Mouse (Mus musculus) liver, embryonic 14.5 days (tissue): ENCODE data around the gene Igf2bp2. TPM values are rescaled to one million over a fixed set of nuclear protein-coding genes. Genes with fewer than 3 reads are reported as not detected.

ENCODE experiments used
- ATAC-seq: fragments of 200-750 bp; cut with Nextera tagmentation; 2 replicates; pipeline ENCODE4 v1.8.0; 2017; ENCODE audit warnings: moderate number of reproducible peaks, mild to moderate bottlenecking, moderate library complexity; ENCODE audit not compliant: insufficient read depth
- DNase-seq, 3 experiments: peaks; one replicate each; pipeline ENCODE4 v3.0.0-alpha.2; 2012 to 2013; ENCODE audit warnings: low read depth in 3 of 3, low spot score in 3 of 3
- H3K27ac ChIP-seq: fragments of 300-500 bp; sonication (generic); 2 replicates; pipeline ENCODE4 v1.5.1; 2014; ENCODE audit warnings: moderate library complexity, mild to moderate bottlenecking, control low read depth, inconsistent platforms
- H3K27me3 ChIP-seq: fragments of 300-500 bp; sonication (generic); 2 replicates; pipeline ENCODE4 v1.6.1; 2014; ENCODE audit warnings: mild to moderate bottlenecking, low read length, moderate library complexity; ENCODE audit not compliant: control insufficient read depth, insufficient read depth
- H3K36me3 ChIP-seq: fragments of 300-500 bp; sonication (generic); replicated peaks from 2 replicates; pipeline ENCODE4 v1.6.1; 2014; ENCODE audit warnings: low read depth; ENCODE audit not compliant: control insufficient read depth, insufficient read depth
- H3K4me1 ChIP-seq, 2 experiments: fragments of 200-500 bp in 1 of 2; fragments of 300-500 bp in 1 of 2; sonication (generic) in 1 of 2; replicated peaks; 2 replicates each; pipeline ENCODE4 v1.6.1; 2012 to 2014; ENCODE audit warnings: antibody characterized with exemption in 1 of 2, inconsistent platforms in 1 of 2, low read length in 1 of 2; ENCODE audit not compliant: control insufficient read depth in 2 of 2, insufficient read depth in 2 of 2
- H3K4me2 ChIP-seq: fragments of 300-500 bp; sonication (generic); 2 replicates; pipeline ENCODE4 v1.6.1; 2014; ENCODE audit warnings: low read depth, mild to moderate bottlenecking, control low read depth, moderate library complexity
- H3K4me3 ChIP-seq, 2 experiments: fragments of 200-500 bp in 1 of 2; fragments of 300-500 bp in 1 of 2; sonication (generic) in 1 of 2; 2 replicates each; pipeline ENCODE4 v1.5.1; 2012 to 2014; ENCODE audit warnings: low read depth in 2 of 2, low read length in 2 of 2, mild to moderate bottlenecking in 2 of 2, control low read depth in 1 of 2, inconsistent platforms in 1 of 2, moderate library complexity in 1 of 2; ENCODE audit not compliant: insufficient read depth in 1 of 2
- H3K9ac ChIP-seq: fragments of 300-500 bp; sonication (generic); replicated peaks from 2 replicates; pipeline ENCODE4 v1.6.1; 2014; ENCODE audit warnings: mild to moderate bottlenecking, control low read depth, moderate library complexity
- H3K9me3 ChIP-seq: fragments of 300-500 bp; sonication (generic); 2 replicates; pipeline ENCODE4 v1.6.1; 2016; ENCODE audit warnings: low read length, mixed read lengths; ENCODE audit not compliant: control insufficient read depth
- CTCF ChIP-seq: IDR thresholded peaks from 2 replicates; pipeline ENCODE4 v1.5.1; 2016; ENCODE audit warnings: antibody characterized with exemption, low read depth, control low read depth
- EP300 ChIP-seq: IDR thresholded peaks from 2 replicates; pipeline ENCODE4 v1.6.1; 2016; ENCODE audit warnings: antibody characterized with exemption, low read depth
- WGBS: fragments of 180-500 bp; shearing (Covaris S2); extraction: QIAGEN DNeasy Blood & Tissue Kit; methylation state at CpG from one replicate; pipeline ENCODE4 v1.1.7; 2014; ENCODE audit not compliant: insufficient replicate concordance; 5-methylcytosine and 5-hydroxymethylcytosine counted together
- polyA plus RNA-seq, 2 experiments: library from polyadenylated mRNA; depleted of rRNA in 1 of 2; stranded (reverse) in 1 of 2; unstranded in 1 of 2; fragments of >200 nt; fragmentation: Nextera tagmentation in 1 of 2; extraction: Ambion mirVana in 1 of 2; gene quantifications; 2 replicates each; pipeline versions ENCODE4 v1.2.1 to v1.2.3; 2012 to 2014

Igf2bp2 gene
- polyA plus RNA-seq, 2 experiments, result 3.7 to 7.3 TPM

DNA sequence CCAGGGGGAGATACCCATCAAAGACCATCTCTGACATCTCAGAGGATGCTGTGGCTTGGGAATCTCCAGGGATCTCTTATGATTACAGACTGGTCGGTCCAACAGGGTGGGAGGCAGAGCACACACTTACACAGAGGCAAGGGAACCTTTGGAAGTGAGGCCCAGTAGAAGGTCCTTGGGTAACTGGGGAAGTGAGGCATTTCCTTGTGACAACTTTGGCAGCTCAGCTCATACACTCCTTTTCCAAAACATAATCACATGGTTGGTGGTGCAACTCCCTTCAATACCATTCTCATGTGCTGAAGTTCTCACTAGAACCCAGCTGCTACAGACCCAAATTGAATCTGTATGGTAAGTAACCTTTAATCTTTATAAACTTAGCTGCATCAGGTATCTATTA, 67.3 kb downstream of the Igf2bp2 start:
- Histone ChIP-seq H3K27me3 (no peaks in the 10 kb centered on the region), H3K4me3 (no peak overlapping the region), H3K36me3 (no peaks in the 10 kb centered on the region), H3K4me1 (peaks cover 0 to 3% of the 10 kb centered on the region in 2 experiments; a peak in 1 of 4 replicates), H3K9ac (no peak overlapping the region), H3K27ac (no peak overlapping the region), H3K4me2 (no peak overlapping the region), H3K9me3 (no peaks in the 10 kb centered on the region)
- DNase-seq, result no peak
- TF ChIP-seq CTCF (no peak), EP300 (no peak)
- WGBS, result 50% methylated on average over 1 of the region's 1 CpGs
- ATAC-seq, result no peak

DNA sequence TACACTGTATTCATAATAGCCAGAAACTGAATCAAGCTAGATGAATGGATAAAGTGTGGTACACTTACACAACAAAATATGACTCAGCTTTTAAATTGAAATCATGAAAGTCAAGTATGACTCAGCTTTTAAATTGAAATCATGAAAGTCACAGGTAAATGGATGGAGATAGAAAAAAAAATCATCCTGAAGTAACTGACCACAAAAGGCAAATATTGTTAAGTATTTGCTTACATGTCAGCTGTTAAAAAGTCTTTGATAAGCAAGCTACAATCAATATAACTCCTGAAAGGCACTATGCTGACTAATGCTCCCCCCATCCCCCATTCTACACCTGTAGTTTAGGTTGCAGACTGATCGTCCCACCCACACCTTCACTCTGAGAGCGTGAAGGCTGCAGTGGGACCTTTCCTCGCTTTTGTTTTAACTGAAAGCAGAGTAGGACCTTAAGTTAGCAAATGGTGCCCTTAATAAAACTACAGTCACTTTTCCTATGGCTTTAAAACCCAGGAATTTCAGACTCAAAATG, 71.8 kb downstream of the Igf2bp2 start:
- DNase-seq (no peak), ATAC-seq (no peak)
- TF ChIP-seq EP300 (no peak), CTCF (no peak)
- no peak overlapping the region for H3K9ac ChIP-seq
- WGBS, result 65% methylated on average over 3 of the region's 3 CpGs
- H3K27me3 ChIP-seq, result no peaks in the 10 kb centered on the region
- H3K9me3 ChIP-seq, result no peaks in the 10 kb centered on the region
- no peak overlapping the region for H3K27ac ChIP-seq
- H3K4me1 ChIP-seq, result peaks cover 0 to 3% of the 10 kb centered on the region in 2 experiments; a peak in 1 of 4 replicates
- H3K4me3 ChIP-seq, result no peak overlapping the region
- H3K4me2 ChIP-seq, result no peak overlapping the region
- H3K36me3 ChIP-seq, result no peaks in the 10 kb centered on the region

DNA sequence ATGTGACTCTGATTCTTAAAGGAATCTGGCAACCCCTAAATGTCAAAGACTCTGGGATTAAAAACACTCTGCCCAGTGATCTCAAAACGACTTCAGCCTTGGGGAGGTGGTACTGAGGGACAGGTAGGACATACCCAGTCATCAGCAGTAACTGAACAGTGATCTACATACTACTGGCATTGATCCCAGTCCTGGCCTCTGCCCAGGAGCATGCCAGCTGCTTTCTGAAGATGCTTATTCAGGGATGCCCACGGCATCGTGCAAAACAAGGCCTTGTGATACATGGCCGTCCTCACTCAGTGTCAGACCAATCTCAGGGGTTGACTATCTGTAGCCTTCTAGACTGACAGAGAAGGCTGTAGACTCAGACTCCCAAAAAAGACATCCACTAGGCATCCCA, 77.7 kb downstream of the Igf2bp2 start:
- WGBS, result 74% methylated on average over 4 of the region's 4 CpGs
- DNase-seq (no peak), ATAC-seq (no peak)
- H3K9me3 ChIP-seq, result no peaks in the 10 kb centered on the region
- no peak overlapping the region for H3K4me2 ChIP-seq
- H3K4me3 ChIP-seq, result no peak overlapping the region
- H3K27me3 ChIP-seq, result no peaks in the 10 kb centered on the region
- TF ChIP-seq EP300, result no peak
- TF ChIP-seq CTCF, result no peak
- H3K9ac ChIP-seq, result no peak overlapping the region
- no peak overlapping the region for H3K27ac ChIP-seq
- H3K36me3 ChIP-seq, result no peaks in the 10 kb centered on the region
- no peaks in the 10 kb centered on the region for H3K4me1 ChIP-seq

DNA sequence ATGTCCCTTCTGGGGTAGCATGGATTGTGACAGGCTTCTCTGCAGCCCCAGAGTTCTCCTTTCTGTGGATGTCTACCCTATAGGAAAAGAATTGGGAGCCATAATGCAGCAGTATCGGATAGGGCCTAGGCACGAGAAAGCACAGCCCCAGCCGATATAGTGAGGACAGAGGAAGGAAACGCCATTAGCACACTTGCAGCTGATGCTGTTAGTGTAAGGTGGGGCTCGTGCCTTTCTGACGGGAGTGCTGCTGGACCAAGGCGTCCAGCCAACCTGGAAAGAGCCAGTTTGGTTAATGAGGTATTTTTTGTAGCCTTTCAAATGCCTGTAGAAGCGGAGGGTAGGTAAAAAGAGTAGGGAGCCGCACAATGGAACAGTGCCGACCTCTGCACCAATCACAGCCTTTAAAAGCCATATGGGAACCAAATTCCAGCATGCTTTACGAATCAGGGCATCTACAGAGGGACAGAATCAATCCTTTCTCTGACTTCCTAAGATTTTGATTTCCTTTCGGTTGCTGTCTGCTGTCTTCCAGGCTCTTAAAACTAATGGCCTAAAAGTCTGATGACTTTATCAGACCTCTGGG, 82.9 kb downstream of the Igf2bp2 start:
- no peaks in the 10 kb centered on the region for H3K4me1 ChIP-seq
- H3K4me3 ChIP-seq, result no peak overlapping the region
- ATAC-seq, result no peak
- 68% methylated on average over 12 of the region's 12 CpGs for WGBS
- H3K27ac ChIP-seq, result no peak overlapping the region
- DNase-seq, result no peak
- no peaks in the 10 kb centered on the region for H3K9me3 ChIP-seq
- no peaks in the 10 kb centered on the region; the same call in 1 of the 2 replicates for H3K36me3 ChIP-seq
- TF ChIP-seq CTCF, result no peak
- no peak for TF ChIP-seq EP300
- H3K4me2 ChIP-seq, result no peak overlapping the region
- H3K27me3 ChIP-seq, result no peaks in the 10 kb centered on the region
- no peak overlapping the region for H3K9ac ChIP-seq

DNA sequence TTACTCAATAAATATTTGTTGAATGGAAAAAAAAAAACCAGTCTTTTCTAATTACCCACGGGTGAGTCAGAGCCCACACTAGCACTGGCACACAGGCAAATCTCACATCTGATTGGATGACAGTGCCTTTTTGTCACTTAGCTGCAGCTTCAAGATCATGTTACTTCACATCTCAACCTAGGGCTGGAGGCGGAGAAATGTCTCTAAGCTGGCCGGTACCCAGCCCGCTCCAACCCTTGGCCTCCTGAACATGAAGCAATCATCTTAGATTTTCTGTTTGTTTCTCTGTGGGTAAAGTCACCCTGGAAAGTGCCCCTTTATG, 86.5 kb downstream of the Igf2bp2 start:
- no peak overlapping the region for H3K4me3 ChIP-seq
- H3K4me1 ChIP-seq, result no peaks in the 10 kb centered on the region
- H3K27ac ChIP-seq, result no peak overlapping the region
- DNase-seq (no peak), ATAC-seq (no peak)
- no peaks in the 10 kb centered on the region for H3K9me3 ChIP-seq
- no peaks in the 10 kb centered on the region; the same call in 1 of the 2 replicates for H3K36me3 ChIP-seq
- no peak overlapping the region for H3K9ac ChIP-seq
- H3K4me2 ChIP-seq, result no peak overlapping the region
- WGBS, result 70% methylated on average over 4 of the region's 4 CpGs
- no peaks in the 10 kb centered on the region for H3K27me3 ChIP-seq
- TF ChIP-seq EP300 (no peak), CTCF (no peak)
